8 mouse cellular contexts compared by ENCODE assay signal in the genomic region with DNA sequence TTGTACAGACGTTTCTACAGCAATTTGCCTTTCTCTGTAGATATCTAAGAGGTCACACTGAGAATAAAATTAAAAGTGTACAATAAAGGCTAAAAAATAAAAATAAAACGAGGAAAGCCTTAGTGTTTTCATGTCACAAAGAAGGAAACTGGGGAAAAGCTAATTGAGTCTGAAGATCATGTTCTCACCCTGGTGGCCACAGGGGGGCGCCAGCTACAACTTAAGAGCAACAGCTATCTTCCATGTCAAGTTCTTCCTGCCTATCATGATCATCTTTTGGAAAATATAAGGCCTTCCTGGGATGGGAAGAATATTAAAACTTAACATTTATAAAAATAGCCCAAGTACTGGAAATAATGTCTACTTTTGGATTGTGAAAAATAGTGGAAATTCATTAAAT.
DNase-seq lines count a peak whose midpoint lies in the region; ATAC-seq lines count a peak whose summit lies in the region.

No protein-coding gene starts in this region.

- no peak overlapping the region for H3K4me3 ChIP-seq in heart, embryonic 11.5 days (ENCODE audit: low read depth, low read length)

- no peak overlapping the region for H3K4me2 ChIP-seq in heart, embryonic 11.5 days

- H3K4me1 ChIP-seq in heart, embryonic 11.5 days (ENCODE audit: control insufficient read depth, insufficient read depth, low read length), result no peaks in the 10 kb centered on the region

- no peak overlapping the region for H3K9ac ChIP-seq in heart, embryonic 11.5 days (ENCODE audit: low read depth, low read length)

- WGBS in heart, embryonic 11.5 days (ENCODE audit: insufficient replicate concordance), result 17% methylated on average over 3 of the region's 3 CpGs

- no peak for ATAC-seq in megakaryocyte-erythroid progenitor cell, adult 5-6 weeks (replicated peaks; ENCODE audit: low FRiP score, low TSS enrichment, poor library complexity, severe bottlenecking)
- no peak for ATAC-seq in inflammation-experienced regulatory T-cells, adult 6 months
- no peak for ATAC-seq in heart, embryonic 11.5 days (replicated peaks; ENCODE audit: insufficient number of reproducible peaks, low FRiP score, low TSS enrichment)

- no peaks in the 10 kb centered on the region for H3K27me3 ChIP-seq in heart, embryonic 11.5 days (ENCODE audit: control insufficient read depth, insufficient read depth, low read length)

- H3K27ac ChIP-seq in heart, embryonic 11.5 days (ENCODE audit: low read depth, low read length), result no peak overlapping the region

- no peaks in the 10 kb centered on the region for H3K9me3 ChIP-seq in heart, embryonic 11.5 days (replicated peaks; ENCODE audit: control insufficient read depth, low read length)

- H3K36me3 ChIP-seq in heart, embryonic 11.5 days (ENCODE audit: control insufficient read depth, insufficient read depth, low read length), result no peaks in the 10 kb centered on the region

- DNase-seq in kidney, adult 9 months, result peak; percentile 1
- DNase-seq in kidney, adult 18-20 months, result no peak
- DNase-seq in 416B (ENCODE audit: low read depth), result peak; percentile 49
- peak; percentile 22 for DNase-seq in adrenal gland, postnatal 10 days
- DNase-seq in embryo, embryonic 9.5 days (ENCODE audit: extremely low spot score), result peak; percentile 3
